Mouse (Mus musculus): ENCODE data around the gene B230104I21Rik. TPM values are rescaled to one million over a fixed set of nuclear protein-coding genes. Genes with fewer than 3 reads are reported as not detected.
A peak's percentile ranks its signal among the peaks of the same experiment; 100 is the strongest.

B230104I21Rik gene
- polyA plus RNA-seq, 1 experiment from 2014 or later: not detected

DNA sequence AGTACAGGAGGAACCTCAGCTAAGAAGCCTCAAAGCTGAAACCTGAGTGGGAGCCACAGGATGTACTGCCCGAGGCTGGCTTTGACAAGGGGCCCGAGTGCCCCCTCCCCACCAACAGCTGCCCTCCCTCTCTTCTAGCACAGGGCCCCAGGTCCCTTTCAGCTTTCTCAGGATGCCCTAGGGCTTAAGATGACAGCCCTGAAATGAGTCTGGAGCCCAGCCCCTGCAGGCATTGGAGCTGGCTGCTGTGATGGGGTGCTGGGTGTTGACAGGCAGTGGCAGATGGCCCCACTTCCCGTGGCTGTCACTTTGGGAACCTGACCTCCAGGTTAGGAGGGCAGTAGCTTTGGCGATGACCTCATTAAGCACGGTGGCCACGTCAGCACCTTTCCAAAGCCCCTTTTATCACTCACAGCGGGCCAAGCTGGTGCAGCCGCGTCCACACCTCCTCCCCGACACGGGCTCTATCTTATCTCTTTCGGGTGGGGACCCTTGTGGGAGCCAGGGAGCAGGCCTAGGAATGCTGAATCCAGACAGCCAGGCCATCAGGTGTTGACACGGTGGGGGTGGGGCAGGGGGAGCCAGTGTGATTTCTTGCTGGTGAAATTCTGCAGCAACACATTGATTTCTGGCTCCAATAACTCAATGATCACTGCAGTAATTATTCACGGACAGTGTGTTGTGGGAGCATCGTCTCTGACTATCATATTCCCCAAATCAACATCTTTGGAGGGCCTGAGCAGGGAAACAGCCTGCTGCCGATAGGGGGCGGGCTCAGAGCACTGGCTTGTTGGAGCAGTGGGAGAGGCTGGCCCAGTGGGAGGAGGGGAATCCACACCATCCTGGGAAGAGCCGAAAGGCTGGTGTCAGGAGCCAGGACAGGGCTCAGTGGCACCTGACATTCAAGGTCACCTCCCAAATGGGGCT is 57.5 kb downstream of the B230104I21Rik start:
- H3K4me3 ChIP-seq: no peak overlapping the region
- peaks cover 58% of the 10 kb centered on the region for H3K4me1 ChIP-seq (replicated peaks)
- no peaks in the 10 kb centered on the region for H3K9me3 ChIP-seq (replicated peaks)
- WGBS: 6% methylated on average over 18 of the region's 18 CpGs
- H3K27ac ChIP-seq: peak overlapping the region; percentile 88
- H3K36me3 ChIP-seq: no peaks in the 10 kb centered on the region
- peak; percentile 90 for ATAC-seq (replicated peaks; ENCODE audit: insufficient number of reproducible peaks, insufficient read depth, low FRiP score, low read depth)
- 0 out of 2 replicates have a peak overlapping the region, but pooled peaks have one; percentile 1 for H3K9ac ChIP-seq
- peak overlapping the region; percentile 26; the same call in 1 of the 2 replicates for H3K4me2 ChIP-seq
- peaks cover 4% of the 10 kb centered on the region for H3K27me3 ChIP-seq

DNA sequence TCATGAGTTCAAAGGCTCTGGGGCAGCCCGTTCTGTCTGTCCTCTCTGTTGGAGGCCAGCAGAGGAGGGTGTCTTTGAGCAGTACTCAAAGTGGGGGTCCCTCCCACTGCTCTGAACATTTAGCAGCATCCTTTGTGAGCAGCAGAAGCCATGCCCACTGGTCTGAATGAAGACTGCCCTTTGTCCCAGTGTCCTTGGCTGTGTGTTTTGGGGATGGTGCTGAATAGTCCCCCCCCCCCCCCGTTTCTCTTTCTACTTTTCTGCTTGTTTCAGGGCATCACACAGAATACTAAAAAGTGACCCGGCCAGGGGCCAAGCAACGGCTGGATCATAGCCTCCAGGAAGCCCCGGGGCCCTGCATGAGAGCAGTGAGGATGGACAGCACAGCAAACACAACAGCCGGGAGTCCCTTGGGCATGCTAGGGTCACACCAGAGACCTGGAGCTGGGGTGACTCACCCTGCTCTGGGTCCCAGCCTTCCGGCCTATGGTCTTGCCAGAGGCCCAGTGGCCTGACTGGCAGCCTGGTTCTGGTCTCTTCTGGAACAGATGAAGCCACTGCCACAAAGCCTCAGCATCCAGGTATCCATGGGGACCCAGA is 58.3 kb downstream of the B230104I21Rik start:
- WGBS: 48% methylated on average over 7 of the region's 7 CpGs
- Histone ChIP-seq H3K4me1 (replicated peaks) (peaks cover 57% of the 10 kb centered on the region), H3K4me3 (no peak overlapping the region), H3K27me3 (no peaks in the 10 kb centered on the region; the same call in 1 of the 2 replicates), H3K9me3 (replicated peaks) (no peaks in the 10 kb centered on the region), H3K4me2 (no peak overlapping the region), H3K9ac (no peak overlapping the region), H3K36me3 (no peaks in the 10 kb centered on the region), H3K27ac (peak overlapping the region; percentile 88)
- no peak for ATAC-seq (replicated peaks; ENCODE audit: insufficient number of reproducible peaks, insufficient read depth, low FRiP score, low read depth)

DNA sequence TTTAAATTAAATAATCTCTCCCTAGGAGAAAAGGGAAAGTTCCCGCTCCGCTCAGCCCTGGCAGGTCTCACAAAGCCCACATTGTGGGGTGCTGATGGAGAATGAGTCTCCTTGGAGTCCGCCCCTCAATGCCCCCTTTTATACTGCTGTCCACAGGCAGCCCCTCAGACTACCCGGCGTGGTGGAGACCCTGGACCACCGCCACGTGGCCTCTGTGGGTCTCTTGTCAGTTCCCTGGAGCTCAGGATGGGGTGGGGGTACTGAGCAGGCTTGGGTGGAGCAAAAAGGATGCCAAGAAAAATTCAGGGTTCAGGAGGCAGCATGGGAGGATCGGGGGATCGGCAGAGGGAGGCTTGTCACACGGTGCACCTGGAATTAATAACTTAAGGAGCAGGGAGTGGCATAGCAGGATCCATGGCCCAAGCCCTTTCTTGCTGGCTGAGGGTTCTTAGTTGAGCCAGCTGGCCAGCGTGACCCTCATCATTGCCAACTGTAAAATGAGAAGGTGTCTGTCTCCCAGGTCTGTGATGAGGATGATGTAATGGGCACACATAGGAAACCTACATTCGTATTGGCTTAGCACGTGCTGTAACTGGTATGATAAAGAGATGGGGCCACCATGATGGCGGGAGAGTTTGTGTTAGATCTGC is 60.9 kb downstream of the B230104I21Rik start:
- Histone ChIP-seq H3K4me1 (replicated peaks) (peaks cover 52% of the 10 kb centered on the region), H3K27ac (no peak overlapping the region), H3K9me3 (replicated peaks) (no peaks in the 10 kb centered on the region), H3K4me3 (no peak overlapping the region), H3K4me2 (no peak overlapping the region), H3K9ac (no peak overlapping the region), H3K27me3 (peaks cover 4% of the 10 kb centered on the region), H3K36me3 (no peaks in the 10 kb centered on the region)
- no peak for ATAC-seq (replicated peaks; ENCODE audit: insufficient number of reproducible peaks, insufficient read depth, low FRiP score, low read depth)
- 81% methylated on average over 14 of the region's 14 CpGs for WGBS

Other genes starting within 250 kb of the B230104I21Rik start
- 0.26 and 0.36 TPM in 2 replicates for gene Trp73, start 195.9 kb upstream of the B230104I21Rik start, polyA plus RNA-seq (2015; fragmentation: Nextera tagmentation; extraction: Ambion mirVana)
- gene Wrap73, start 193.8 kb upstream of the B230104I21Rik start, polyA plus RNA-seq (2015; fragmentation: Nextera tagmentation; extraction: Ambion mirVana): 19.5 and 25.7 TPM in 2 replicates
- gene Tprgl, start 175.5 kb upstream of the B230104I21Rik start, polyA plus RNA-seq (2015; fragmentation: Nextera tagmentation; extraction: Ambion mirVana): 116 and 145 TPM in 2 replicates
- gene Megf6, start 165.4 kb upstream of the B230104I21Rik start, polyA plus RNA-seq (2015; fragmentation: Nextera tagmentation; extraction: Ambion mirVana): 31.5 and 47.7 TPM in 2 replicates
- gene Arhgef16, start 34.5 kb upstream of the B230104I21Rik start, polyA plus RNA-seq (2015; fragmentation: Nextera tagmentation; extraction: Ambion mirVana): 1.8 and 5.7 TPM in 2 replicates

All from heart, embryonic 15.5 days (tissue).